Mouse (Mus musculus) heart, embryonic 12.5 days (tissue): Measurements from ENCODE around the gene Lhfp. TPM values are rescaled to one million over a fixed set of nuclear protein-coding genes. Genes with fewer than 3 reads are reported as not detected.
A peak's percentile ranks its signal among the peaks of the same experiment; 100 is the strongest.

ENCODE experiments used
- ATAC-seq: fragments of 200-750 bp; cut with Nextera tagmentation; 2 replicates; pipeline ENCODE4 v1.8.0; 2017; ENCODE audit warnings: moderate TSS enrichment, moderate library complexity; ENCODE audit not compliant: insufficient number of reproducible peaks, low FRiP score
- H3K27ac ChIP-seq: fragments of 300-500 bp; sonication (generic); 2 replicates; pipeline ENCODE4 v1.5.1; 2016; ENCODE audit warnings: mild to moderate bottlenecking, moderate library complexity; ENCODE audit not compliant: poor library complexity, severe bottlenecking
- H3K27me3 ChIP-seq: fragments of 300-500 bp; sonication (generic); replicated peaks from 2 replicates; pipeline ENCODE4 v1.6.1; 2016; ENCODE audit warnings: mild to moderate bottlenecking, moderate library complexity
- H3K36me3 ChIP-seq: fragments of 300-500 bp; sonication (generic); 2 replicates; pipeline ENCODE4 v1.6.1; 2016; ENCODE audit warnings: mild to moderate bottlenecking, moderate library complexity
- H3K4me1 ChIP-seq: fragments of 300-500 bp; sonication (generic); replicated peaks from 2 replicates; pipeline ENCODE4 v1.6.1; 2016; ENCODE audit warnings: mild to moderate bottlenecking
- H3K4me2 ChIP-seq: fragments of 300-500 bp; sonication (generic); 2 replicates; pipeline ENCODE4 v1.6.1; 2016; ENCODE audit warnings: mild to moderate bottlenecking, moderate library complexity
- H3K4me3 ChIP-seq: fragments of 300-500 bp; sonication (generic); 2 replicates; pipeline ENCODE4 v1.5.1; 2016; ENCODE audit warnings: mild to moderate bottlenecking
- H3K9ac ChIP-seq: fragments of 300-500 bp; sonication (generic); 2 replicates; pipeline ENCODE4 v1.6.1; 2016; ENCODE audit warnings: mild to moderate bottlenecking, moderate library complexity
- H3K9me3 ChIP-seq: fragments of 300-500 bp; sonication (generic); replicated peaks from 2 replicates; pipeline ENCODE4 v1.6.1; 2016; ENCODE audit warnings: mild to moderate bottlenecking, moderate library complexity
- WGBS: fragments of 180-500 bp; shearing (Covaris S2); methylation state at CpG from one replicate; pipeline ENCODE4 v1.1.7; 2016; 5-methylcytosine and 5-hydroxymethylcytosine counted together
- polyA plus RNA-seq: library from polyadenylated mRNA; unstranded; fragments of >200 nt; fragmentation: Nextera tagmentation; extraction: Ambion mirVana; gene quantifications from 2 replicates; pipeline ENCODE4 v1.2.1, GENCODE M21; 2016

Gene Lhfp
- polyA plus RNA-seq, 1 experiment from 2014 or later, result 84.9 TPM

DNA sequence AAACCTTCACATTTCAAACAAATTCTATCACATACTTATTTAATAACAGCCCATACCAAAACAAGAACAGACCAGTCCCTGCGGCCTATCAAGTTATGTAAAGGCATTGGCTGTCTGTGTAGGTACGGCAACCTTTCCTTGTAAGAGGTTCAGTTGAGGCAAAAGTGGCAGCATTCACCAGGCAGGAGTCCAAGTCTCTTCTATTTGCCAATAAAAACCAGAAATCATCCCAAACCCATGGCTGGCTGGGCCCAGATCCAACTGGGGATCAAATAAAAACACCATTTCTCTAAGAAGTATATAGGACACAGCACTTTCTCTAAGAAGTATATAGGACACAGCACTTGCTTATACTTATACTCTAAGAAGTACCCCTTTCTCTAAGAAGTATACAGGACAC lies 171.3 kb downstream of the Lhfp start:
- H3K4me1 ChIP-seq, result peaks cover 35% of the 10 kb centered on the region
- H3K9ac ChIP-seq, result no peak overlapping the region
- WGBS, result 71% methylated on average over 2 of the region's 2 CpGs
- no peaks in the 10 kb centered on the region for H3K27me3 ChIP-seq
- ATAC-seq, result no peak
- no peak overlapping the region for H3K4me3 ChIP-seq
- peaks cover 4% of the 10 kb centered on the region; the same call in 1 of the 2 replicates for H3K36me3 ChIP-seq
- no peak overlapping the region for H3K4me2 ChIP-seq
- H3K9me3 ChIP-seq, result no peaks in the 10 kb centered on the region
- H3K27ac ChIP-seq, result no peak overlapping the region

DNA sequence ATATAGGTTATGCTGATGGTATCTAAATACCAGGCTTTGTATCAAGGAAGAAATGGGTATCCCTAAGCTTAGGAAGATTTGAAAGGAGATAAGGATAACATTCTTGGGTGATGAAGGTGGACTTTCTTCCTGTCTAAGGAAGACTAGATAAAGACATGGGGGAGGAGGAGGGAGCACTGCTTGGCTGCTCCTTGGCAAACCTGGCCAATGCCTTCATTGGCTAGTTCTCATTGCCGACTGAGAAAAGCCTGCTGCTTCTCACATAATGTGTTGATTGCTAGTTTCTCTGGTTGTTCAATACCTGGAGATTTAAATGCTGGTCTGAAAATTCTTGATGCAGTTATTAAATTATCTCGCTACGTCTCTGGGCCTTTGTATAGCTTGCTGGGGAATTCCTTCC lies 172.0 kb downstream of the Lhfp start:
- ATAC-seq, result no peak
- H3K27ac ChIP-seq, result no peak overlapping the region
- H3K9me3 ChIP-seq, result no peaks in the 10 kb centered on the region
- peaks cover 4% of the 10 kb centered on the region; the same call in 1 of the 2 replicates for H3K36me3 ChIP-seq
- WGBS, result 64% methylated on average over 3 of the region's 3 CpGs
- H3K27me3 ChIP-seq, result no peaks in the 10 kb centered on the region
- H3K4me1 ChIP-seq, result peaks cover 37% of the 10 kb centered on the region
- no peak overlapping the region for H3K4me2 ChIP-seq
- no peak overlapping the region for H3K9ac ChIP-seq
- H3K4me3 ChIP-seq, result no peak overlapping the region

DNA sequence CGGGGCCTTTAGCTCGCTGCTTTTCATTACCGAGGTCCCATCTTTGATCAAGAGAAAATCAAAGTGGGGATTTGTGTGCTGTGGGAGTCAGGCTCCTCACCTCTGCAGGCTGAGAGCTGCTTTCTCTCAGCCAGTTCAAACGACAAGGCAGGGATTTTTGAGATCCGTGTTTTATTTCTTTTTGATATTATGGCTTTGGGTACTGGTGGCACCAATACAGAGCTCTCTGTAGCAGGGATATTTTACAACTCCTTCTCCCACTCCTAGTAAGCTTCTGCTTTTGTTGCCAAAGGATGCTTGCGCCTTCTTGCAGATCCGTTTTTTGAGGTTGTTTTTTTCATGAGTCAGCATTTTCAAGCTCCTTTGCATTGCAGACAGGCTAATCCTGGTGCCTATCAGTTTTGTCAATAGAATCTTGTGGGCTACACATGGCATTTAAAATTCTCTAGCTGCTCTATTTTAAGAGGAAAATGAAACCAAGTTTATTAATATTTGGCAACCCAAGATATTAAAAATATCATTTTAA lies 172.5 kb downstream of the Lhfp start:
- Histone ChIP-seq H3K4me1 (peaks cover 37% of the 10 kb centered on the region), H3K27ac (no peak overlapping the region), H3K9ac (no peak overlapping the region), H3K4me2 (no peak overlapping the region), H3K36me3 (peaks cover 4% of the 10 kb centered on the region; the same call in 1 of the 2 replicates), H3K4me3 (no peak overlapping the region), H3K27me3 (no peaks in the 10 kb centered on the region), H3K9me3 (no peaks in the 10 kb centered on the region)
- WGBS, result 50% methylated on average over 7 of the region's 7 CpGs
- no peak for ATAC-seq

DNA sequence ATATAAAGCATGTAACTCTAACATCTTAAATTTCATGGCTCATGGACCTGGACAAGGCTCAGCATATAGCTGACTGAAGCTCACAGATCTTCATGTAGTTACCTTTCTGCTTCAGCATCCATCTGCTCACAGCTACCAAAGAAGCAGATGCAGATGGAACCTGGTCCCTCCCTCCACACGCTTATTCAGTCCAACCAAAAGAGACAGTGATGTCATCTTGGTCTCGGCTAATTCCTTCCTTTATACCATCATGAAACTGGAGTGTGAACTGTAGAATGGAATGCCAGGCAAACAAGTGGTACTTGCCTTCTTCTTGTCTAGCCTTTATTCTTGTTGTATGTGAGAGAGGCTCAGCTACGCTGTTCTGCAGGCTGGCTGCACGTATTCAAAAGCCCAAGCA lies 173.1 kb downstream of the Lhfp start:
- no peak for ATAC-seq
- no peak overlapping the region for H3K27ac ChIP-seq
- H3K9ac ChIP-seq, result no peak overlapping the region
- peaks cover 35% of the 10 kb centered on the region for H3K4me1 ChIP-seq
- H3K27me3 ChIP-seq, result no peaks in the 10 kb centered on the region
- H3K4me2 ChIP-seq, result no peak overlapping the region
- H3K9me3 ChIP-seq, result no peaks in the 10 kb centered on the region
- H3K4me3 ChIP-seq, result no peak overlapping the region
- H3K36me3 ChIP-seq, result peaks cover 4% of the 10 kb centered on the region; the same call in 1 of the 2 replicates
- 69% methylated on average over 4 of the region's 4 CpGs for WGBS

DNA sequence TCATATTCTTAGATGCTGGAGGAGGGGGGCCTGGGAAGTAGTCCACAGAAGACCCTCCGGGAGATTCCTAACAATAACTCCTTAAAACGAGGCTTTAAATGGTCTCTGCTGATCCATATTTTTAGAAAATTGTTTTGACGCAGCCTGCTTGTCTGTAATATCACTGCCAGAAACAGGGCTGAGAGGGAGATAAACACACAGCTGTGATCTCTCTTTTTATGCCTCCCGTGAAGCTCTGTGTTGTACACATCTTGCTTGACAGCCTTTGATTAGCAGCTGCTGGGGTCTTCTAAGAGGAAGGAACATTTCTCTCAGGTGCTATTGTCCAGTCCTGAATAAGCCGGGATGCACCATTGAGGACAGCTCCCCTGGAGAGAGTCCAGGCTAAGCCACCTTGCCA lies 176.4 kb downstream of the Lhfp start:
- no peaks in the 10 kb centered on the region for H3K27me3 ChIP-seq
- no peak overlapping the region for H3K4me2 ChIP-seq
- peaks cover 39% of the 10 kb centered on the region for H3K4me1 ChIP-seq
- peaks cover 4% of the 10 kb centered on the region; the same call in 1 of the 2 replicates for H3K36me3 ChIP-seq
- H3K27ac ChIP-seq, result no peak overlapping the region
- no peak overlapping the region for H3K4me3 ChIP-seq
- no peak for ATAC-seq
- no peaks in the 10 kb centered on the region for H3K9me3 ChIP-seq
- H3K9ac ChIP-seq, result no peak overlapping the region
- 56% methylated on average over 5 of the region's 5 CpGs for WGBS

DNA sequence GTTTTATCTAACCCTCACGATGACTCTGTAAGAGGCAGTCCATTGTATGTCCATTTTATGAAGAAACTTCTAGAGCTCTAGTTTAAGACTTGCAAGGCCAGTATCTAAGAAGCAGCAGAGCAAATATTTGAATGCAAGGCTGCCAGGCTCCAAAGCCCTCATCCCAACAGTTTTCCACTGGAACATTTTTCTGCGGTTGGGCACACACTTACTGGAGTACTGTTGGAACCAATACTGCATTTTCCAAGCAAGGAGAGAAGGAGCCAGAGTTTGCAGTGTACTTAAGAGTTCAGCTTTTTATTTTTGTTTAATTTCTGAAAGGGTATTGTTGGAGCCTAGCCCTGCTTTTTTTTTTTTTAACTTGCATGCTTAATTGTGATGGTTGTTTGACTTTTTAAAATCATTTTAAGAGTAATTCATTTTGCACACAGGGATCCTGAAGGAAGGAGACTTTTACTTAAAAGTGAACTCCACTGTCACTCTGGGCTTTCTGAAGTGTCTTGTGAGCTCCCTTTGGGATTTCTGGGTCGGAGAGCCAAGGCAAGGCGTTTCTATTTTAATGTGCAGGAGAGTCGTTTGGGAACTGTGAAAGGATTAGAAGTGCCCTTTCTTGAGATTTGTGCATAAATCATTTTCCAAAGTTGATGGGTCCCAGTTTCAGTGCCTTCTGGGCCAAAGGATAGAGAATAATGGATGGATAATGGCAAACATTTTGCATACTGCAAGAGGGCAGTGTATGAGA lies 180.4 kb downstream of the Lhfp start:
- no peak for ATAC-seq
- 52% methylated on average over 5 of the region's 5 CpGs for WGBS
- no peak overlapping the region for H3K4me2 ChIP-seq
- H3K4me3 ChIP-seq, result no peak overlapping the region
- no peaks in the 10 kb centered on the region for H3K9me3 ChIP-seq
- no peak overlapping the region for H3K9ac ChIP-seq
- no peaks in the 10 kb centered on the region for H3K27me3 ChIP-seq
- peaks cover 4% of the 10 kb centered on the region; the same call in 1 of the 2 replicates for H3K36me3 ChIP-seq
- H3K4me1 ChIP-seq, result peaks cover 66% of the 10 kb centered on the region
- peak overlapping the region; percentile 31; the same call in 1 of the 2 replicates for H3K27ac ChIP-seq

DNA sequence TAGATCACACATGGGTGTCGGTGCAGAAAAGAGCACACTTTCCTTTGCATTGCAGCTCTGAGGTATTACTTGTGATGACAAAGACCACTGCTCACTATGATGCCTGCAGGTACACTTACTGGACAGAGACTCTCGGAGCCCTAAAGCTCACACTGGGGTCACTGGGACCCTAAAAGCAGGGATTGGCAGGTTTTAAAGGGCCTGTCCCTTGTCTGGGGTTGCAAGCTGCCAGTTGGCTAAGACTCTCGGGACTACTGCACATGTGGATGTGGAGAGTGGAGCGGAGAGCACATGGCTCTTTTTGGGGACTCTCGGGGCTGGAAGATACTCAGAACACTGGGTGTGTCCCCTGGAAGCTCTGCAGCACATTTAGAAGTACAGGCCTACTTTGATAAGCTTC lies 182.8 kb downstream of the Lhfp start:
- peaks cover 71% of the 10 kb centered on the region for H3K4me1 ChIP-seq

DNA sequence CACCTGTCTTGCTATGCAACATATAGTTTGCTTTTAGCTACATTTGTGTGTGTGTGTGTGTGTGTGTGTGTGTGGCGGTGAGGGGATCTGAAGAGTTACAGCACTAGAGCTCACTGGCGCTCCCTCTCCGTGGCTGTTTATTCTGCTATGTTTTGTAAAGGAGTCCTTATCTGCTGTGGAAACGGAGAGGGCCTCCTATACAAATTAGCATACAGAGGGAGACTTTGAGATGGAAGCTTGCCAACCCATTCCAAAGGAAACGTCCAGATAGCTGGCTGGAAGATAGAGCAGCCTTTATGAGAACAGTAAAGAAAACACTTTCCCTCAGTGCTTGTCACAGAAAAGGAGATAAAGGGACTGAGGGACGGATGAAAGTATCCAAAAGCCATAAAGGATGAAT lies 184.4 kb downstream of the Lhfp start:
- Histone ChIP-seq H3K9me3 (no peaks in the 10 kb centered on the region), H3K4me3 (no peak overlapping the region), H3K4me2 (peak overlapping the region; percentile 50; the same call in 1 of the 2 replicates), H3K27me3 (no peaks in the 10 kb centered on the region), H3K27ac (peak overlapping the region; percentile 84), H3K9ac (0 out of 2 replicates have a peak overlapping the region, but pooled peaks have one; percentile 5), H3K4me1 (peaks cover 72% of the 10 kb centered on the region), H3K36me3 (no peaks in the 10 kb centered on the region)
- 12% methylated on average over 6 of the region's 6 CpGs for WGBS
- peak; percentile 77 for ATAC-seq

More for the DNA sequence above, 182.8 kb downstream of the Lhfp start:
- WGBS, result 77% methylated on average over 5 of the region's 5 CpGs
- Histone ChIP-seq H3K36me3 (no peaks in the 10 kb centered on the region), H3K27ac (no peak overlapping the region), H3K9ac (no peak overlapping the region), H3K4me3 (no peak overlapping the region), H3K4me2 (no peak overlapping the region), H3K27me3 (no peaks in the 10 kb centered on the region), H3K9me3 (no peaks in the 10 kb centered on the region)
- no peak for ATAC-seq

DNA sequence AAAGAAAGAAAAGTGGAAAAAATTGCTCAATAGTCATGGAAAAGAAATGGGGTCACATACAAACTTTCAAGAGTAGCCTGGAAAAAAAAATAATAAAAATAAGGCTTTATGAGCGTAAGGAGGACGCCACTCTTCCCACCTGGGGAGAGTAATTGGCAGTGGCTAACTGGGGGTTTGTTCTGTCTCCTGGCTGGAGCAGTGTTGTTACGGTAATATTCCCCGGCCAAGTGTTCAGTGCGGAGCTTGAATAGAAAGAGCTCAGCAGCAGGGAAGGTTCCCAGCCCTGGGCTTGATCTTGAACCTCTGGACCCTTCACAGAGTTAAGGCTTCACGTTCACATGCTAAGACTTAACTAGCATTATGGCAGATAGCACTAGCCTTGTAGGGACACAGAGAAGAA lies 184.9 kb downstream of the Lhfp start:
- H3K36me3 ChIP-seq, result no peaks in the 10 kb centered on the region
- peaks cover 68% of the 10 kb centered on the region for H3K4me1 ChIP-seq
- H3K27me3 ChIP-seq, result no peaks in the 10 kb centered on the region
- 0 out of 2 replicates have a peak, but pooled peaks have one; percentile 37 for ATAC-seq
- H3K9ac ChIP-seq, result no peak overlapping the region
- H3K27ac ChIP-seq, result peak overlapping the region; percentile 84
- no peaks in the 10 kb centered on the region for H3K9me3 ChIP-seq
- no peak overlapping the region for H3K4me3 ChIP-seq
- H3K4me2 ChIP-seq, result peak overlapping the region; percentile 23
- WGBS, result 66% methylated on average over 6 of the region's 6 CpGs

DNA sequence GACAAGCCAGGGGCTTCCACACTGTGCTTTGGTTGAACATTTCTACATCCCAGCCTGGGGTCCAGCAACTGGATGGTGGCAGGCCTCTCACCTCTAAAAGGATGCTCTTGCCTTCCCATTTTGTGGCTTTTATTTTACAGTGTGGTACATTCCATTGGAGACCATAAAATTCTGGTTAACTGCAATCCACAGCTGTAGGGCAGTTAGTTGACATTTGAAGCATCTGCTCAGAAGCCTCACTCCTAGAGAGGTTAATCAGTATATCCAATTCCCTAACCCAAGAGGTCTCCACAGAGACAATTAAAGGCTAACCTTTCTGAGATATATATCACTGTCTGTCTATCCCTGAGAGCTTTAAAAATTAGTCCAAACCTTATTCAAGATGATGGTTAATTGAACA lies 186.5 kb downstream of the Lhfp start:
- no peak overlapping the region for H3K27ac ChIP-seq
- H3K4me1 ChIP-seq, result peaks cover 55% of the 10 kb centered on the region
- 0 out of 2 replicates have a peak, but pooled peaks cover 5% of the 10 kb centered on the region for H3K36me3 ChIP-seq
- no peak overlapping the region for H3K4me3 ChIP-seq
- no peaks in the 10 kb centered on the region for H3K9me3 ChIP-seq
- no peak for ATAC-seq
- no peak overlapping the region for H3K4me2 ChIP-seq
- no peak overlapping the region for H3K9ac ChIP-seq
- no peaks in the 10 kb centered on the region for H3K27me3 ChIP-seq

DNA sequence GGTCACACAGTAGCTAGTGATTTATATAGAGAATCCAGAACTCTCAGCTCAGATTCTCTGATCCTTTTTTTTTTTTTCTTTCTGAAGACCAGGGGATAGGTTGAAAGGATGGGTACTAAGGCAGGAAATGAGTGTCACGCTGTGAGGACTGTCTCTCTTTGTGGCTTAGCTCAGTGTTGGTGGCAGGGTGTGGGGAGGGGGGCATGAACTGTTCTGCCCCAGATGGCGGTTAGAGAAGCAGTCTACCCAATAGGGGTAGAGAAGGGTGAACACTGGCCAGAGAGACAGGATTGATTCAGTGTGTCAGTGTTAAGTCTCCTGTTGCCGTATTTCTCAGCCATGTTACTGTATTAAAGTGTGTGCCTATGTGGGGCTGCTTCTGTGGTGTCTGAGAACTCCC lies 189.2 kb downstream of the Lhfp start:
- 0 out of 2 replicates have a peak, but pooled peaks cover 2% of the 10 kb centered on the region for H3K9me3 ChIP-seq
- no peak overlapping the region for H3K4me2 ChIP-seq
- no peak overlapping the region for H3K4me3 ChIP-seq
- WGBS, result 71% methylated on average over 3 of the region's 3 CpGs
- 0 out of 2 replicates have a peak, but pooled peaks cover 9% of the 10 kb centered on the region for H3K36me3 ChIP-seq
- H3K27me3 ChIP-seq, result no peaks in the 10 kb centered on the region
- no peak overlapping the region for H3K9ac ChIP-seq
- no peak overlapping the region for H3K27ac ChIP-seq
- peaks cover 33% of the 10 kb centered on the region for H3K4me1 ChIP-seq
- no peak for ATAC-seq
